Mouse (Mus musculus): ENCODE measurements around the gene Fbxo17.

GRCm38 (mm10) chr7:28726600-28726999 lies 10.0 kb downstream of the Fbxo17 start:
- peak; percentile 91 for TF ChIP-seq CTCF (IDR thresholded peaks at IDR 0.05)
- TF ChIP-seq EP300 (IDR thresholded peaks at IDR 0.05) = no peak
